Mouse (Mus musculus) cerebellum, adult 11 months (tissue): Measurements from ENCODE around the gene Noa1.

Experiments
- DNase-seq: peaks from one replicate; pipeline ENCODE4 v3.0.0; 2022

Gene Noa1

DNA sequence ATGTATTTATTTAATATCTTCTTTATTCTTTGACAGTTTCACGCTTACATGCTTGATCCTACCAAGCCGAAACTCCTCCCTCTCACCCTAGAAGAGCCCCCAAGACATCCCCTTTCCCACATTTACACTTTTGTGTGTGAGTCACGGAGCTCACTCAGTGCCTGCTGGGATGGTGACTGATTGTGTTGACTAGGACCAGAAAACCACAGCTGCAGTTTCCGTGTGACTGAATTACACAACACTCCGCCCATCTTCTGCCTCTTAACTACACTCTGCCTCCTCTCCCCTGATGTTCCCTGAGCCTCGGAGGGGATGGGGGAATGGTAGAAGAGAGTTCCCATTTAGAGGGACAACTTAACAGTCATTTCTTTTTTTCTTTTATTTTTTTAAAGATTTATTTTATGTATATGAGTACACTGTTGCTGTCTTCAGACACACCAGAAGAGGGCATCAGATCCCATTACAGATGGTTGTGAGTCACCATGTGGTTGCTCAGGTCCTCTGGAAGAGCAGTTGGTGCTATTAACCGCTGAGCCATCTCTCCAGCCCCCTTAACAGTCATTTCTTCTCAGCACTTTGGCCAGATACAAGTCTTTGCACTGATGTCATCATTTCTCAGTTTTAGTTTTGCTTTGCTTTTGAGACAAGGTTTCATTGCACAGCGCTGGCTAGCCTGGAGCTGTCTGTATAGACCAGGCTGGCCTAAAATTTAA, 57.6 kb downstream of the Noa1 start:
- no peak for DNase-seq

- no peak for DNase-seq
These were observed 58.2 kb downstream of the Noa1 start for GRCm38 (mm10) chr5:77251656-77252055.

- no peak for DNase-seq
These were observed 59.8 kb downstream of the Noa1 start for GRCm38 (mm10) chr5:77250083-77250482.

DNA sequence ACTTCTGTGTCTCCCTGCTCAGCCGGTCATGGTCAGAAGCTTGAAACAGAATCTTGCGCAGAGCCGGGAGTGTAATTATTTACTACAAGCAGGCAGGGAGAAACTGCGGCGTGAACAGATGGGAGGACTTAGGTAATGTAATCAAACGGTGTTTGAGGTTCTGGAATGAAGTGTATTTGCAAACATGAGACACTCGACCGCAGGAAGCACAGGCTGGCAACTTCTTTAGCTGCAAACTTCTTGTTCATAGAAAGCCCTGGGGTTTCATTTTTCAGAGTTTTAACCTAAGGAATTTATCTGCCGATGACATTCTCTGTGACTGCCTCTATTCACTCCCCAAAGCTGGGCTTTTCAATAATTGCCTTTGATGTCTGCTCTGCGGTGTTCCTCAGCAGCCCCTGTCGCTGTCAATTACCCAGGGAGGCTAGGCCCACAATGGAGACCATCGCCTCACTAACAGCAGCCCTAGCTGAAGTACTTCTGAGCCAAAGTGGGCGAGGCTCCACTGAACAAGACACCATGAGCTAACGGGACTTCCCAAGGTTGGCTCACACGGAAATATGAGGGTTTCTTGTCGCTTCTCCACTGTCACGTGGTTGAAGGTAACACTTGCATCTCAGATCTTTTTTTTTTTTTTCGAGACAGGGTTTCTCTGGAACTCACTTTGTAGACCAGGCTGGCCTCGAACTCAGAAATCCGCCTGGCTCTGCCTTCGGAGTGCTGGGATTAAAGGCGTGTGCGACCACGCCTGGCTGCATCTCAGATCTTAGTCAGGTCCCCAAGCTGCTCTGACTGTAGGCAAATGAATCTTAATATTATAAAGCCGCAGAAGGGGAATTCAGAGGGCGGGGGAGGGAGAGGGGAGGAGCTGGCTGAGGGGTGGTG, 63.9 kb downstream of the Noa1 start:
- no peak for DNase-seq

DNA sequence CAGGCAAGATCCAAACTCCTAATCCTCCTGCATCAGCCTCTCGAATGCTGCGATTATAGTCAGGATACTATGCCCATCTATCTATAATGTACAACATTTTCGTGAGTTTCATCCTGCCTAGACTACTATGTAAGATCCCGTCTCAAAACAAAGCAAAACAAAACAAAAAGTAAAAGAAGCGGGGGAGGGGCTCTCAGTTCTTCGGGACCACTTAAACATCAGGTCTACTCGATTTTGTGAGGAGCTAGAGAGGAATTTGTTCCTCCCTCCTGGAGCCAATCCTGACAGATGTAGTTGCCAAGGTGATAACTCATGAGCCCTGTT, 64.5 kb downstream of the Noa1 start:
- no peak for DNase-seq

GRCm38 (mm10) chr5:77244331-77244987, 65.4 kb downstream of the Noa1 start:
- DNase-seq = no peak
